Mouse (Mus musculus) myocyte (in vitro differentiated cells): ENCODE data around the gene Gm2115. TPM values are rescaled to one million over a fixed set of nuclear protein-coding genes. Genes with fewer than 3 reads are reported as not detected.

Experiments
- H3K27me3 ChIP-seq: one replicate; pipeline ENCODE4 v1.6.1; 2011; ENCODE audit not compliant: control insufficient read depth, insufficient read depth, insufficient read length
- H3K36me3 ChIP-seq: one replicate; pipeline ENCODE4 v1.6.1; 2011; ENCODE audit not compliant: control insufficient read depth, insufficient read depth
- H3K4me2 ChIP-seq: one replicate; pipeline ENCODE4 v1.6.1; 2011; ENCODE audit warnings: low read depth, control low read depth
- H3K4me3 ChIP-seq: one replicate; pipeline ENCODE4 v1.5.1; 2011; ENCODE audit warnings: mild to moderate bottlenecking, control low read depth, moderate library complexity
- H3K79me2 ChIP-seq: one replicate; pipeline ENCODE4 v1.6.1; 2011; ENCODE audit not compliant: control insufficient read depth, insufficient read depth
- H3ac ChIP-seq: one replicate; pipeline ENCODE4 v1.6.1; 2011; ENCODE audit not compliant: control insufficient read depth, insufficient read length
- CEBPB ChIP-seq: IDR thresholded peaks from 2 replicates; pipeline ENCODE4 v1.6.1; 2011; ENCODE audit warnings: mild to moderate bottlenecking, moderate library complexity; ENCODE audit not compliant: poor library complexity, insufficient read depth, severe bottlenecking
- E2F4 ChIP-seq: IDR thresholded peaks from one replicate; pipeline ENCODE4 v1.6.1; 2011; ENCODE audit warnings: mild to moderate bottlenecking, control low read depth, moderate library complexity; ENCODE audit not compliant: insufficient read depth
- MAX ChIP-seq: IDR thresholded peaks from one replicate; pipeline ENCODE4 v1.6.1; 2011; ENCODE audit warnings: low read depth, mild to moderate bottlenecking, control low read depth
- MYOD1 ChIP-seq, 3 experiments: IDR thresholded peaks; one replicate each; pipeline ENCODE4 v1.6.1; 2011; ENCODE audit warnings: control low read depth in 2 of 3, low read depth in 2 of 3, mild to moderate bottlenecking in 2 of 3, moderate library complexity in 1 of 3; ENCODE audit not compliant: insufficient read length in 2 of 3, control insufficient read depth in 1 of 3
- MYOG ChIP-seq, 3 experiments: IDR thresholded peaks; one replicate each; pipeline ENCODE4 v1.6.1; 2011; ENCODE audit warnings: control low read depth in 2 of 3, low read depth in 2 of 3, mild to moderate bottlenecking in 2 of 3; ENCODE audit not compliant: insufficient read length in 2 of 3, control insufficient read depth in 1 of 3, insufficient read depth in 1 of 3
- POLR2A ChIP-seq: IDR thresholded peaks from one replicate; pipeline ENCODE4 v1.6.1; 2011; ENCODE audit warnings: low read depth, mild to moderate bottlenecking, control low read depth, moderate library complexity; ENCODE audit not compliant: insufficient read length
- POLR2AphosphoS2 ChIP-seq: IDR thresholded peaks from one replicate; pipeline ENCODE4 v1.6.1; 2011; ENCODE audit warnings: low read depth, control low read depth; ENCODE audit not compliant: insufficient read length
- REST ChIP-seq: IDR thresholded peaks from one replicate; pipeline ENCODE4 v1.6.1; 2011; ENCODE audit warnings: mild to moderate bottlenecking, control low read depth, moderate library complexity; ENCODE audit not compliant: insufficient read depth, insufficient read length
- SRF ChIP-seq: IDR thresholded peaks from one replicate; pipeline ENCODE4 v1.6.1; 2011; ENCODE audit warnings: low read depth; ENCODE audit not compliant: control insufficient read depth, insufficient read length
- TCF12 ChIP-seq: IDR thresholded peaks from one replicate; pipeline ENCODE4 v1.6.1; 2011; ENCODE audit warnings: mild to moderate bottlenecking, control low read depth; ENCODE audit not compliant: poor library complexity, insufficient read depth, severe bottlenecking
- TCF3 ChIP-seq: IDR thresholded peaks from one replicate; pipeline ENCODE4 v1.6.1; 2011; ENCODE audit warnings: low read depth, control low read depth; ENCODE audit not compliant: insufficient read length
- USF1 ChIP-seq: IDR thresholded peaks from one replicate; pipeline ENCODE4 v1.6.1; 2011; ENCODE audit warnings: low read depth, mild to moderate bottlenecking, control low read depth, moderate library complexity
- polyA plus RNA-seq: library from polyadenylated mRNA; unstranded; fragments of >200 nt; fragmentation: generic; extraction: Trizol; gene quantifications from one replicate; pipeline ENCODE4 v1.2.1, GENCODE M21; 2012; ENCODE audit warnings: missing spikeins

The Gm2115 gene
- polyA plus RNA-seq, 1 experiment: 3.5 TPM

GRCm38 (mm10) chr7:84620956-84621355 lies 92.2 kb downstream of the Gm2115 start:
- TF ChIP-seq USF1 (no peak), MYOG (IDR thresholded peaks at IDR 0.05; ENCODE audit: control insufficient read depth in 1 of 3, insufficient read depth in 1 of 3, insufficient read length in 2 of 3, low read depth in 2 of 3) (no peak), POLR2AphosphoS2 (no peak), TCF12 (no peak), MAX (no peak), SRF (no peak), MYOD1 (IDR thresholded peaks at IDR 0.05; ENCODE audit: control insufficient read depth in 1 of 3, insufficient read length in 2 of 3, low read depth in 2 of 3) (no peak), TCF3 (no peak), E2F4 (no peak), POLR2A (no peak), REST (no peak), CEBPB (no peak)

GRCm38 (mm10) chr7:84623718-84624117 lies 95.0 kb downstream of the Gm2115 start:
- no peak overlapping the region for H3ac ChIP-seq
- no peaks in the 10 kb centered on the region for H3K79me2 ChIP-seq
- TF ChIP-seq POLR2A (no peak), MYOD1 (IDR thresholded peaks at IDR 0.05; ENCODE audit: control insufficient read depth in 1 of 3, insufficient read length in 2 of 3, low read depth in 2 of 3) (no peak), TCF12 (no peak), CEBPB (no peak), POLR2AphosphoS2 (no peak), E2F4 (no peak), SRF (no peak), TCF3 (no peak), MAX (no peak), REST (no peak), MYOG (IDR thresholded peaks at IDR 0.05; ENCODE audit: control insufficient read depth in 1 of 3, insufficient read depth in 1 of 3, insufficient read length in 2 of 3, low read depth in 2 of 3) (no peak), USF1 (no peak)
- no peaks in the 10 kb centered on the region for H3K27me3 ChIP-seq
- H3K4me2 ChIP-seq: no peak overlapping the region
- H3K4me3 ChIP-seq: no peak overlapping the region
- H3K36me3 ChIP-seq: peaks cover 15% of the 10 kb centered on the region

More at GRCm38 (mm10) chr7:84620956-84621355, 92.2 kb downstream of the Gm2115 start:
- Histone ChIP-seq H3K79me2 (no peaks in the 10 kb centered on the region), H3K4me2 (no peak overlapping the region), H3K27me3 (no peaks in the 10 kb centered on the region), H3ac (no peak overlapping the region), H3K4me3 (no peak overlapping the region), H3K36me3 (peaks cover 20% of the 10 kb centered on the region)

- no peak for TF ChIP-seq POLR2AphosphoS2
- no peak for TF ChIP-seq REST
- no peak for TF ChIP-seq TCF12
- TF ChIP-seq MYOG (IDR thresholded peaks at IDR 0.05; ENCODE audit: control insufficient read depth in 1 of 3, insufficient read depth in 1 of 3, insufficient read length in 2 of 3, low read depth in 2 of 3): no peak
- no peak for TF ChIP-seq SRF
- no peak for TF ChIP-seq CEBPB
- no peak for TF ChIP-seq TCF3
- no peak for TF ChIP-seq E2F4
- TF ChIP-seq POLR2A: no peak
- TF ChIP-seq MYOD1 (IDR thresholded peaks at IDR 0.05; ENCODE audit: control insufficient read depth in 1 of 3, insufficient read length in 2 of 3, low read depth in 2 of 3): no peak
- TF ChIP-seq USF1: no peak
- no peak for TF ChIP-seq MAX
- no peak overlapping the region for H3ac ChIP-seq
- H3K36me3 ChIP-seq: peaks cover 11% of the 10 kb centered on the region
Observed at GRCm38 (mm10) chr7:84631878-84632277, 103.1 kb downstream of the Gm2115 start.

More at GRCm38 (mm10) chr7:84631878-84632277, 103.1 kb downstream of the Gm2115 start:
- no peak overlapping the region for H3K4me3 ChIP-seq
- no peaks in the 10 kb centered on the region for H3K79me2 ChIP-seq
- no peaks in the 10 kb centered on the region for H3K27me3 ChIP-seq
- H3K4me2 ChIP-seq: no peak overlapping the region

Other genes with a start within 250 kb of the Gm2115 start
- gene Arnt2, start 118.8 kb upstream of the Gm2115 start, polyA plus RNA-seq: 1.00 TPM
- 39.8 TPM for gene Fah, start 77.8 kb downstream of the Gm2115 start, polyA plus RNA-seq
- gene Zfand6, start 161.0 kb downstream of the Gm2115 start, polyA plus RNA-seq: 34.7 TPM